Mouse (Mus musculus) CH12.LX (cell line): ENCODE results near the gene Usp17lc. TPM values are rescaled to one million over a fixed set of nuclear protein-coding genes. Genes with fewer than 3 reads are reported as not detected.
"Not testable (repeated sequence)": the region's sequence is repeated elsewhere in the genome, so short reads cannot be mapped to it uniquely, and the experiment has no call there.

ENCODE experiments used
- DNase-seq: peaks from one replicate; pipeline ENCODE4 v3.0.0-alpha.2; 2013; ENCODE audit errors: extremely low read depth
- H3K27ac ChIP-seq: 2 replicates; pipeline ENCODE4 v1.5.1; 2012; ENCODE audit warnings: low read depth, mild to moderate bottlenecking, control low read depth, moderate library complexity; ENCODE audit not compliant: insufficient read depth
- H3K27me3 ChIP-seq: replicated peaks from 2 replicates; pipeline ENCODE3; 2012; ENCODE audit warnings: inconsistent platforms
- H3K36me3 ChIP-seq, 2 experiments: replicated peaks in 1 of 2; 2 replicates each; pipeline versions ENCODE3 to v1.6.1; 2012; ENCODE audit warnings: inconsistent platforms in 1 of 2, low read length in 1 of 2, mild to moderate bottlenecking in 1 of 2, mixed read lengths in 1 of 2, moderate library complexity in 1 of 2; ENCODE audit not compliant: control insufficient read depth in 1 of 2, insufficient read depth in 1 of 2
- H3K4me1 ChIP-seq, 2 experiments: 2 replicates each; pipeline ENCODE4 v1.6.1; 2012; ENCODE audit warnings: inconsistent platforms in 1 of 2, moderate library complexity in 1 of 2; ENCODE audit not compliant: insufficient read depth in 2 of 2, control insufficient read depth in 1 of 2
- H3K4me2 ChIP-seq: 2 replicates; pipeline ENCODE4 v1.6.1; 2012; ENCODE audit warnings: low read depth, mild to moderate bottlenecking, control low read depth; ENCODE audit not compliant: poor library complexity, insufficient read depth, severe bottlenecking
- H3K4me3 ChIP-seq, 3 experiments: fragments of 150-350 bp in 1 of 3; sonication (generic) in 1 of 3; replicated peaks in 1 of 3; 2 replicates each; pipeline versions ENCODE3 to v1.5.1; 2011 to 2012; ENCODE audit warnings: low read depth in 2 of 3, low read length in 2 of 3, mild to moderate bottlenecking in 2 of 3, moderate library complexity in 2 of 3, control low read depth in 1 of 3, improper control_type of control experiment in 1 of 3, inconsistent platforms in 1 of 3, mixed read lengths in 1 of 3; ENCODE audit not compliant: poor library complexity in 1 of 3
- H3K79me2 ChIP-seq: replicated peaks from 2 replicates; pipeline ENCODE4 v1.6.1; 2012; ENCODE audit warnings: mild to moderate bottlenecking, moderate library complexity; ENCODE audit not compliant: control insufficient read depth, poor library complexity, insufficient read depth, severe bottlenecking; ENCODE audit errors: extremely low read depth
- H3K9ac ChIP-seq: 2 replicates; pipeline ENCODE4 v1.6.1; 2012; ENCODE audit warnings: low read depth, mild to moderate bottlenecking, control low read depth, moderate library complexity; ENCODE audit not compliant: insufficient read depth
- H3K9me3 ChIP-seq: replicated peaks from 2 replicates; pipeline ENCODE3; 2012; ENCODE audit warnings: low read length, inconsistent platforms, mixed read lengths
- E2F4 ChIP-seq: IDR thresholded peaks from 2 replicates; pipeline ENCODE4 v1.6.1; 2011; ENCODE audit warnings: low read depth, low read length, improper control_type of control experiment; ENCODE audit not compliant: insufficient replicate concordance
- EP300 ChIP-seq: IDR thresholded peaks from 2 replicates; pipeline ENCODE4 v1.6.1; 2011; ENCODE audit warnings: low read length, improper control_type of control experiment
- GABPA ChIP-seq: IDR thresholded peaks from 2 replicates; pipeline ENCODE4 v1.6.1; 2012; ENCODE audit warnings: low read depth, low read length, improper control_type of control experiment, inconsistent platforms; ENCODE audit not compliant: insufficient replicate concordance
- IRF4 ChIP-seq: IDR thresholded peaks from 2 replicates; pipeline ENCODE4 v1.6.1; 2014; ENCODE audit warnings: low read depth, mild to moderate bottlenecking, inconsistent platforms, low read length, improper control_type of control experiment
- MAX ChIP-seq: IDR thresholded peaks from 2 replicates; pipeline ENCODE4 v1.6.1; 2011; ENCODE audit warnings: low read length, improper control_type of control experiment
- MAZ ChIP-seq: IDR thresholded peaks from 2 replicates; pipeline ENCODE4 v1.6.1; 2012; ENCODE audit warnings: low read depth, mild to moderate bottlenecking, inconsistent platforms, low read length, improper control_type of control experiment, moderate library complexity
- MYC ChIP-seq: IDR thresholded peaks from 2 replicates; pipeline ENCODE4 v1.6.1; 2011; ENCODE audit warnings: low read depth, mild to moderate bottlenecking, improper control_type of control experiment, low read length
- TBP ChIP-seq: conservative IDR thresholded peaks from 2 replicates; pipeline ENCODE4 v1.6.1; 2011; ENCODE audit warnings: low read depth, low read length, improper control_type of control experiment
- dilution Hi-C: fragments of 300-500 bp; cut with MboI; formaldehyde crosslinking; loops from 2 replicates; pipeline ENCODE4 v1.14.3; 2020; ENCODE audit warnings: low sequenced_read_pairs; ENCODE audit not compliant: extremely low pct_unique_long_range_greater_than_20kb, extremely low pct_ligation_motif_present
- in situ Hi-C: fragments of 300-500 bp; cut with MboI; formaldehyde crosslinking; loops from 3 replicates; pipeline ENCODE4 v1.14.3; 2019; ENCODE audit warnings: low sequenced_read_pairs, low pct_ligation_motif_present, low pct_unique_long_range_greater_than_20kb, mixed read lengths
- polyA plus RNA-seq: library from polyadenylated mRNA; unstranded; fragments of >175 nt; gene quantifications from 2 replicates; pipeline ENCODE4 v1.2.1, GENCODE M21; 2012; ENCODE audit warnings: low read depth; ENCODE audit not compliant: insufficient read length
- total RNA-seq, 2 experiments: library from RNA; depleted of rRNA; stranded (reverse); fragments of 300-350 nt in 1 of 2; fragments of >200 nt in 1 of 2; gene quantifications; 2 replicates each; pipeline ENCODE4 v1.2.3; 2012 to 2014

Gene Usp17lc
- total RNA-seq (2012; rRNA removed) (not detected in 2 replicates), total RNA-seq (2014; rRNA removed) (not detected in 2 replicates), polyA plus RNA-seq (not detected in 2 replicates)

- H3K9ac ChIP-seq, H3K36me3 ChIP-seq, dilution Hi-C loops, H3K4me3 ChIP-seq, H3K79me2 ChIP-seq, H3K27me3 ChIP-seq, H3K4me2 ChIP-seq, H3K4me1 ChIP-seq, H3K9me3 ChIP-seq, in situ Hi-C loops, DNase-seq, H3K27ac ChIP-seq: not testable (repeated sequence)
Measured at GRCm38 (mm10) chr7:103414772-103415171, at the start of gene Usp17lc. Usp17lc (plus strand) TSS chr7:103415072.

GRCm38 (mm10) chr7:103386077-103386476 lies 28.8 kb upstream of the Usp17lc start, which contains the start of gene Olfr603:
Olfr603 (minus strand) TSS chr7:103386177.
- Histone ChIP-seq H3K79me2 (no peaks in the 10 kb centered on the region), H3K4me3 (no peak within 1 kb of the TSS), H3K9me3 (no peaks in the 10 kb centered on the region), H3K27me3 (no peaks in the 10 kb centered on the region), H3K4me2 (no peak within 1 kb of the TSS), H3K36me3 (no peaks in the 10 kb centered on the region), H3K9ac (no peak within 1 kb of the TSS), H3K27ac (no peak within 1 kb of the TSS), H3K4me1 (no peaks in the 10 kb centered on the region)
- dilution Hi-C loops (no loop called here), in situ Hi-C loops (no loop called here)
- TF ChIP-seq E2F4 (no peak), IRF4 (no peak), MAZ (no peak)
- DNase-seq, result no peak

- Histone ChIP-seq H3K27ac (no peak overlapping the region), H3K4me2 (no peak overlapping the region), H3K4me1 (no peaks in the 10 kb centered on the region), H3K4me3 (no peak overlapping the region), H3K9ac (no peak overlapping the region), H3K36me3 (no peaks in the 10 kb centered on the region), H3K9me3 (no peaks in the 10 kb centered on the region), H3K79me2 (no peaks in the 10 kb centered on the region), H3K27me3 (no peaks in the 10 kb centered on the region)
- in situ Hi-C loops (no loop called here), dilution Hi-C loops (no loop called here)
- DNase-seq, result no peak
- TF ChIP-seq MAX (no peak), TBP (no peak), GABPA (no peak), EP300 (no peak), MYC (no peak)
Measured at GRCm38 (mm10) chr7:103397758-103398157, 17.1 kb upstream of the Usp17lc start.
